Mouse (Mus musculus): ENCODE results near the gene Defb29.

- TF ChIP-seq TAL1 (IDR thresholded peaks at IDR 0.05; ENCODE audit: low read length) (no peak), GATA1 (IDR thresholded peaks at IDR 0.05; ENCODE audit: low read length) (no peak)
Measured at GRCm38 (mm10) chr2:152539944-152540710, at the start of gene Defb29.
